Mouse (Mus musculus): Measurements from ENCODE around the gene Mrpl20. TPM values are rescaled to one million over a fixed set of nuclear protein-coding genes. Genes with fewer than 3 reads are reported as not detected.

Gene Mrpl20
- total RNA-seq (2022) = 100 to 1,000 TPM; 102 to 144 (median 126) TPM

DNA sequence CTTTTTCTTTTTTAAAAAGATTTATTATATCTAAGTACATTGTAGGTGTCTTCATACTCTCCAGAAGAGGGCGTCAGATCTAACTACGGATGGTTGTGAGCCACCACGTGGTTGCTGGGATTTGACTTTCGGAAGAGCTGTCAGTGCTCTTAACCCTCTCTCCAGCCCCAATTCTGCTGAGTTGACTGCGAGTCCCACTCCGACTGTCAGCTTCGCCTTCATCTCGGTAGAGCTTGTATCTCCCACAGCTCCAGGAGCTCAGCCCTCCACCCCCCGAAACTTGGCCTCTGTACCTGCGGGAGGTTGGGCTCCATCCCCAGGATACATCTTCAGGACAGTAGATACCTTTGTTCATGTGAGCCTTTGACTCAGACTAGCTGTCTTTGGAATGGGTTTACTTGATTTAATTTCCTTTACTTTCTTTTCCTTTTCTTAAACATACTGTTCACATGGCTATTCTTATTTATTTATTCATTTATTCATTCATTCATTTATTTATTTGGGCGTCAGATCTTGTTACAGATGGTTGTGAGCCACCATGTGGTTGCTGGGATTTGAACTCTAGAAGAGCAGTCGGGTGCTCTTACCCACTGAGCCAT, at the start of gene Mrpl20:
Mrpl20 (plus strand) TSS at position 138 of the 599 bp plus-strand sequence.
- no peak for DNase-seq

DNA sequence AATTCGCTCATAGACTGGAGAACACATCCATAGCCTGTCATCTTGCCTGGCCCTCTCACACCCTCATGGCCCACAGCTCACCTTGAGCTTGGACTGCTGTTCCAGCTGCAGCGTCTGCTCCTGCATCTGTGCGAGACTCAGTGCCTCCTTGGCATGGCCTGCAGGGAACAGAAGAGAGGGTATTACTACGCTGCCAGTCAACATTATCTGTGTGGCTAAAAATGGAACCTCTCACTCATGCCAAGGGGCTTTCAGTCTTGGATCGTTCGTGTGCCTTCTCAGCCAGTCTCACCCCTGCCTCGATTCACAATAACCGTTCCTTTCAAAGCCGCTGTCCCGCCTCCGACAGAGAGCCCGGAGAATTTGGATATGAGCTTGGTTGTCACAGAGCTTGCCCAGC, 45.7 kb upstream of the Mrpl20 start:
- no peak for DNase-seq

DNA sequence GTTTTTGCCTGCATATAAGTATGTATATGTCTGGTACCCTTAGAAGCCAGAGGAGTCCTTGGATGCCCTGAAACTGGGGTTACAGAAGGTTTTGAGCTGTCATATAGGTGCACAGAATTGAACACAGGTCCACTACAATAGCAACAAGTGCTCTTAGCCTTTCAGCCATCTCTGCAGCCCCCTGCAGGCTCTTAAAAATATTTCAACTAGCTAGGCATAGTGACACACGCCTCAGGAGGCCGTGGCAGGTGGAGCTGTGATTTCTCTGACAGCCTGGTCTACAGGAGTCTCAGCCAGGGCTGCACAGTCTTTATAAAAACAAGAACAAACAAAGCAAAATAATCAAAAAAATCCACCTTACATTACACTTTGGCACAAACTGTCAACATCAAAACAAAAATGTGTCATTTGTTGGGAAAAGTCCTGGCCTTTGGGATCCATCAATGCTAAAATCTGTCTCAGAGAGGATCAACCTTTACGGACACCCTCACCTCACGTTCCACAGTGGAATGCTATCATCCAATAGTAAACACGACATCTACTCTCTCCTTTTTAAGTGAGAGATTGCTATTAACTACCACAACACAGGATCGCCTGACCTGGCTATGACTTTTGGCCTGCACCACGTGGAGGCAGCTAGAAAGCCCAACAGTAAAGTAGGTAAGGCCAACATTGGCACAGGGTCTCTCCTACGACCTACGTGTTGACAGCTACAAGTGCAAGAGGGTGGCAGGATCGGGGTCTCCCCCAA, 42.6 kb upstream of the Mrpl20 start:
- DNase-seq = no peak

- DNase-seq = peak; percentile 96
These were observed 41.9 kb upstream of the Mrpl20 start, which contains the start of gene Atad3a for GRCm38 (mm10) chr4:155760613-155761355. Gene Atad3a, minus strand, starts transcription at chr4:155761093.

GRCm38 (mm10) chr4:155761356-155762099, 41.1 kb upstream of the Mrpl20 start:
- no peak for DNase-seq

DNA sequence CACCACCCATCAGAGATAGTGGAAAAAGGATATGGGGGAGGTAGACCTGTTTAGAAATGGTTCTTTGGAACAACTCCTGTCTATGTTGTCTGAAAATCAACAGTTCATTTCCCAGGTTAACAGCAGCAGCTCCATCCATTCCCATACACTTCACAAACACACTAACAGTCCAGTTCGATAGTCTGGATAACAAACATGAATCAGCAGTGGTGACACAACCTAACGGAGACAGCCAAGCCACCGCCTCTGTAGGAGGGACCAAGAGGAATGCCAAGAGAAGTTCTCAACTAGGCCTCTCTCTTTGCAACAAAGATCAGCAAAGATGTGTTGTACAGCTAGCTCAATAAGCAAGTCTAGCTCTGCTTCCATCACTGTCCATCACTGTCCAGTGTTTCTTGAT, 40.3 kb upstream of the Mrpl20 start:
- DNase-seq = no peak

DNA sequence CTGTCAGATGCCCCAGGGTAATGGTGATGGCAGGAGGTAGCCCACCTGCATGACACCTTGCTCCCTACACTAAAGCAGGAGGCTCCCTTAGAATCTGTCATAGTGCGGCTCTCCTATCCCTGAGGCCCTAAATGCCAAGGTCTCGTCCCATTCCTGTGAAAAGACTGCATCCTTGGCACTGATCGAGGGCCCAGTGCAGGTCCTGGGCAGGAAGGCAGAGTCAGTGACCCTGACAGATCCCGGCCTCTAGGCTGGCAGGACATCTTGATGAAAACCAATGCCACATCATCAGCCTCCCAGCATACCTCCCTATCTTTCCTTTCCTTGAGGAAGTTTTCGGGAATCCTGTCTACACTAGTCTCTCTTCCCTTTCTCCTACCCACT, 33.2 kb upstream of the Mrpl20 start:
- peak; percentile 49 for DNase-seq

DNA sequence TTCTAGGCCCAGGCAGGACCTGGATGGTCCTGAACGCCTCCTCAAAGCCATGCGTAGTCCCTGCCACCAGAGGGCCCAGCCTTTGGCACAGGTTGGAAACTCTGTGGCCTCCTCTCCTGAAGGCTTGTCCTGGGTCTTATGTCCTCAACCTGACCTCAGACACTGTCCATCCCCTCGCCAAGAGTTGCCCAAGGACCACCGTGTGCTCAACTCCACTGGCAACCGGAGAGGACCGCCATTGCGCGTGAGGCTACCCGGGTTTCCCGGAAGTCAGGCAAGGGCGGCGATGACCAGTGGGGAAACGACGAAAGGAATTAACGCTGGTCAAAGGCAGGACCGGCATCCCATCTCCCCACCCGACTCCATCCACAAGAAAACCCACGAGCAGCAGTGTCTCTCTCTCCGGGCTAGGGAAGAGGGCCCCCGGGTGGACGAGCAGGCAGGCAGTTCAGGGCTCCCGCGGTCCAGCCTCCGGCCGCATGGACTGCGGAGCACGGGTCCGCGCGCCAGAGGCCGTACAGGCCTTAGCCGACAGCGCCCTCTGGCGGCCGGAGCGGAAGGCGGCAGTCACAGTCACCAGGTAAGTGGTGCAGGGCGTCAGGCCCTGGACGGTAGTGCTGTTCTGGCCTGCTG, 32.7 kb upstream of the Mrpl20 start:
- DNase-seq = peak; percentile 86

DNA sequence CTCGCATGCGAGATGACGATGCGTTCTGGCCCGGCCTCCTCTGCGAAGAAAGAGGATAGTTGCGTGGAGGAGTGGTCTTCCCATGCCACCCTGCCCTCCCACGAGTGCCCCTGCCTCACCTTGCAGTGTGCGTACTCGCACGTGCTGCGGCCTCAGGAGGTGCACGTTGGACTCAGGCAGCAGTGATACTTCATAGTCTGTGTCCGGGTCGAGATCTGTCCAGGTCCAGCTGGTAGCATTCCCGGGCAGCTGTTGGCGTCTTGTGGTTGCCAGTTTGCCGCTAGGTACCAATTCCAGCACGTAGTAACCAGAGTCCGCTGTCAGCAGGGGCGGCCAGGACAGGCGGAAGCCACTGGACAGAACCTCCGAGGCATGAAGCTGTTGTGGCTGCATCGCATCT, 32.1 kb upstream of the Mrpl20 start:
- DNase-seq = no peak

DNA sequence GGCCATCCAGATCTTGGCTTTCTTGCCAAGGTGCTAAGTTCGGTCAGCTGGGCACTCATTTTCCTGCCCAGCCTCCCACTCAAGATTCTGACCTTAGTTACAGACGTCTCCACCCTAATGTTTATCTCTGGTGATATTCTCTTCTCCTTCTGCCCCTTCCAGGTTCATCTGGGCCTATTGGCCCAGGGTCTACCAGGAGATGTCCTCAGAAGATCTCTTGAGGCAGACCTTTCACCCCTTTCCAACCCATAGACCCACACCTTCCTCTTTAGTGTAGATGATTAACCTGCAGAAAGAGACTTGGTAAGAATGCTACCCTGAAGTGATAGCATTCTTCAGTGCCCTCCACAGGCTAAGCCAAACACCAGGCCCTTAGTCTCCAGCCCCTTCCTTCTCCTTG, 31.0 kb upstream of the Mrpl20 start:
- no peak for DNase-seq

GRCm38 (mm10) chr4:155772786-155773185, 29.9 kb upstream of the Mrpl20 start:
- DNase-seq = no peak

- DNase-seq = no peak
These were observed 29.2 kb upstream of the Mrpl20 start for GRCm38 (mm10) chr4:155773335-155774078.

DNA sequence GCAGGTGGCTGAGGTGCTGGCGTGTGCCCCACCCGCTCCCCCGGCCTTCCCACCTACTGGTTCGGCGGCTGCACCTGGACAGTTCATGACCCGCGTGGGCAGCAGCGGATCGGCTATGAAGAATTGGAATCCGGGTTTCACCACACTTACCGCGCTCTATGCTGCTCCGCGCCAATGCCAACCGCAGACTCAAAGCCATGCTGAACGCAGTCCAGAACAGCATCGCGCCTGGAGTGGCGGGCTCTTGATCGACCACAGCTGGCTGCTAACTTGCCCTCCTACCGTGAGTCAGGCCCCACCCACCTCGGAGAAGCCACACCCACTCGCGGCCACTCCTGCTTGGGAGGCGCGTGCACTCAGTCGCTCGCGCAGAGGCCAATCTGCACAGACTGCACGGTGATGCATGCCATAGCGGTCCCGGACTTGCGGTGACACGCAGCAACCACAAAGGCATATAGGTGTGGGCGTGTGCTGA, 28.4 kb upstream of the Mrpl20 start, which contains the start of gene Vwa1:
Vwa1 (minus strand) TSS at position 419 of the 475 bp plus-strand sequence.
- peak; percentile 84 for DNase-seq

GRCm38 (mm10) chr4:155774971-155775740, 27.5 kb upstream of the Mrpl20 start:
- DNase-seq = no peak

DNA sequence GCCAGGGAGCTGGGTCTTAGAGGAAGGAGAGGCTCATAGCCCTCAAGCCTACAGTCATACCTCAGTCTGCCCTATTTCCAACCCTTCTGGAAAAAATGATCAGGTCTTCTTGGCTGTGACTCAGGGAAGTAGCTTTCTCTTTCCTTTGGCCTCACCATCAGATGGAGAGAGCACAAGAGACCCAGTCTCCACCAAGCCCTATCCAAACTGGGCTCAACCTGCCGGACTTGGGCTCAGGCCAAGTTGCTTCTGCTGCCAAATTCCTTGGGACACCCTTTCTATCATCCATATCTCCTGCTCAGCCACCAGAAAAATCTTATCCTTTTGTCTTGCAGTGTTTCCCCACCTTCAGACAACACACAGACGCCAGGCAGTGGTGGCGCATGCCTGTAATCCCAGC, 26.8 kb upstream of the Mrpl20 start:
- no peak for DNase-seq

DNA sequence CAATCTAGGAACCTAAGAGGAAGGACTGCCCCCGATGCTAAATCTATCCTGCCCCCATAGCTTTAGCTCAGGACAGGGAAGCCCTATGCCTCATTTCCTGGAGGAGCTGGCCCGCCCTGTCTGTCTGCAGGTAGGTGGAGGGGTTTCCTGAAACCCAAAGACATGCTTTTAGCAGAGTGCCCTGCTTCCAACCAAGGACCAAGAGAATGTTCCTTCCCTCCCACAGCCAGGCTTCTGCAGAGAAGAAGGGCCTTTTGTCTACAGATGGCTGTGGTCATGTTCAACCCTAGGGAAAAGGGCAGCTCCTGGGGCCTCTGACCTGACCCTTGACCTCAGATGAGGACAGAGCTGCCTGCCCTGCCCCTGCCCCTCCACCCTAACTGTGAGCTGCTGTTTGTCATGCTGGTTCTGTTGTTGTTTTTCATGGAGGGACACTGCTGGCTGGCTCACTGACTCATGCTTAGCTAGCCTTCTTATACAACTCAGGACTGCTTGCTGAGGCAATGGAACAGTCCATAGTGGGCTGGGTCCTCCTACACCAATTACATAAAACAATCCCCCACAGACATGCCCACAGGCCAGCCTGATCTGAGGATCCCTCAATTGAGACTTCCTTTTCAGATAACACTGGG, 25.9 kb upstream of the Mrpl20 start:
- DNase-seq = no peak

DNA sequence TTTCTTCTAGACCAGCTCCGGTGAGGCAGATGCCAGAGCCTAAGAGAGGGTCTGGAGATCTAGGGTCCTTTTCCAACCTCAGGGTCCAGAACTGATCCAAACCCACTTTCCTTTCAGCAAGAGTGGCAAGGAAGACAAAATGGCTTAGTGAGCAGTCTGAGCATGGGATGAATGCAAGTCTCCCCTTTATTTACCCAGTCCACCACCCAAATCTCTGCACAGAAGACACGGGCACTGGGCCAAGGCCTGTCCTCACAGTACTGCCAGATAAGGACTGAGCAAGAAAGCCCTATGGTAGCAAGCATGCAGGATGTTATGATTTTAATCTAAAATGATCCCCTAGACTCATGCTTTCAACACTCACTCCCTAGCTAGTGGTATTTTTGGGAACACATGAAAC, 24.9 kb upstream of the Mrpl20 start:
- DNase-seq = no peak

DNA sequence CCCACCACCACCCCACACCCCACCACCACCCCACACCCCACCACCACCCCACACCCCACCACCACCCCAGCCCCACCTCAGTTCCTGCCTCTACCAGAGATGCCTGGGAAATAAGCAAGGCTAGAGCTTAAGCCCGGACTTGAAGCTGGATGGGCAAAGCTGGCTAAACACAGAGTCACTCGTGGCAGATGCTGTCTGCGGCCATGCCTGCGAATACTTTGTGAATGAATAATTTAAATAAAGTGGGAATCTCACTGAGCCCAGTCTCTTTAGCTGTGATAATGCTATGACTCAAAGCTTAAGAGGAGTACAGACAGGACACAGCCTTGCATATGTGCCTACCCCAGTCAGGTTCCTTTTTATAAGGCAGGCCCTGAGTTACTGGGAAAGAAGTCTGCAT, 23.2 kb upstream of the Mrpl20 start:
- no peak for DNase-seq

- no peak for DNase-seq
These were observed 21.8 kb upstream of the Mrpl20 start for GRCm38 (mm10) chr4:155780895-155781294.

DNA sequence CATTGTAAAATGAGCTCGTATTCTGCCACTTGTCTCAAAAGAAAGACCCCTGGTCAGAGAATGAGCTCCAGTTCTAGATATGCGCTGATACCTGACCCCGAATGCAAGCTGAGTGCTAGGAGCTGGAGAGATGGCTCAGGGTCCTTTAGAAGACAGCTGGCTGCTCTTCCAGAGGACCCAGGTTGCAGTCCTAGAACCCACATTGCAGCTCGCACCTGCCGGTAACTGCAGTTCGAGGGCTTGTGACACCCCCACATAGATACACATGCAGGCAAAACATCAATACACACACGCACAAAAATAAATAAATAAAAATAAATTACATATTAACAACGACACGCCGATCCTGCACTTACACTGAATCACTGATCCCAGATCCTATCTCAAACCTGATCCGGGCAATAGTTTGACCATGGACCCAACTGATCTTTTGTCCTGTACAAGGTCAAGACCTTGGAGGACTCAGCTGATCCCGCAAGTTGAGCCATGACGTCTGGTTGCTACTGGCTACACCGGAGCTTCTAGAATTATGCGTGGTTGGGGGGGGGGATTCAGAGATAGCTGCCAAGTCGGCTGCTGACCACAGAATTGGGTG, 19.1 kb upstream of the Mrpl20 start:
- no peak for DNase-seq
